Mouse (Mus musculus) embryonic facial prominence, embryonic 13.5 days (tissue): ENCODE measurements around the gene Slc39a10. TPM values are rescaled to one million over a fixed set of nuclear protein-coding genes. Genes with fewer than 3 reads are reported as not detected.
"Not testable (repeated sequence)": the region's sequence is repeated elsewhere in the genome, so short reads cannot be mapped to it uniquely, and the experiment has no call there.

Experiments
- ATAC-seq: fragments of 200-750 bp; cut with Nextera tagmentation; 2 replicates; pipeline ENCODE4 v1.8.0; 2017; ENCODE audit warnings: low read depth; ENCODE audit not compliant: insufficient number of reproducible peaks, insufficient read depth, low FRiP score, low TSS enrichment
- H3K27ac ChIP-seq: fragments of 300-500 bp; sonication (generic); 2 replicates; pipeline ENCODE4 v1.5.1; 2015; ENCODE audit warnings: moderate library complexity, mild to moderate bottlenecking, inconsistent platforms
- H3K27me3 ChIP-seq: fragments of 300-500 bp; sonication (generic); 2 replicates; pipeline ENCODE4 v1.6.1; 2015; ENCODE audit warnings: mild to moderate bottlenecking, inconsistent platforms
- H3K36me3 ChIP-seq: fragments of 300-500 bp; sonication (generic); 2 replicates; pipeline ENCODE4 v1.6.1; 2015; ENCODE audit warnings: mild to moderate bottlenecking, inconsistent platforms
- H3K4me1 ChIP-seq: fragments of 300-500 bp; sonication (generic); 2 replicates; pipeline ENCODE4 v1.6.1; 2015; ENCODE audit warnings: inconsistent platforms
- H3K4me2 ChIP-seq: fragments of 300-500 bp; sonication (generic); 2 replicates; pipeline ENCODE4 v1.6.1; 2015; ENCODE audit warnings: moderate library complexity, mild to moderate bottlenecking, inconsistent platforms
- H3K4me3 ChIP-seq: fragments of 300-500 bp; sonication (generic); 2 replicates; pipeline ENCODE4 v1.5.1; 2015; ENCODE audit warnings: mild to moderate bottlenecking, inconsistent platforms
- H3K9ac ChIP-seq: fragments of 300-500 bp; sonication (generic); 2 replicates; pipeline ENCODE4 v1.6.1; 2015; ENCODE audit warnings: mild to moderate bottlenecking, inconsistent platforms
- H3K9me3 ChIP-seq: fragments of 300-500 bp; sonication (generic); 2 replicates; pipeline ENCODE4 v1.6.1; 2016; ENCODE audit warnings: inconsistent platforms
- WGBS: fragments of 180-500 bp; shearing (Covaris S2); methylation state at CpG from one replicate; pipeline ENCODE4 v1.1.7; 2015; ENCODE audit warnings: mixed read lengths; 5-methylcytosine and 5-hydroxymethylcytosine counted together
- polyA plus RNA-seq: library from polyadenylated mRNA; unstranded; fragments of >200 nt; fragmentation: Nextera tagmentation; extraction: Ambion mirVana; gene quantifications from 2 replicates; pipeline ENCODE4 v1.2.1, GENCODE M21; 2015

Slc39a10 gene
- polyA plus RNA-seq, 1 experiment from 2014 or later, result 58.5 TPM

GRCm38 (mm10) chr1:46764600-46764999 is 128.1 kb downstream of the Slc39a10 start:
- not testable (repeated sequence) for H3K27me3 ChIP-seq, H3K9me3 ChIP-seq, H3K36me3 ChIP-seq, H3K4me1 ChIP-seq, H3K27ac ChIP-seq, ATAC-seq, H3K4me3 ChIP-seq, H3K4me2 ChIP-seq, H3K9ac ChIP-seq
- 83% methylated on average over 3 of the region's 3 CpGs for WGBS
